Mouse (Mus musculus): ENCODE results near the gene Nlgn2. TPM values are rescaled to one million over a fixed set of nuclear protein-coding genes. Genes with fewer than 3 reads are reported as not detected.

The Nlgn2 gene
- polyA plus RNA-seq, 1 experiment from 2014 or later, result 22.4 TPM

DNA sequence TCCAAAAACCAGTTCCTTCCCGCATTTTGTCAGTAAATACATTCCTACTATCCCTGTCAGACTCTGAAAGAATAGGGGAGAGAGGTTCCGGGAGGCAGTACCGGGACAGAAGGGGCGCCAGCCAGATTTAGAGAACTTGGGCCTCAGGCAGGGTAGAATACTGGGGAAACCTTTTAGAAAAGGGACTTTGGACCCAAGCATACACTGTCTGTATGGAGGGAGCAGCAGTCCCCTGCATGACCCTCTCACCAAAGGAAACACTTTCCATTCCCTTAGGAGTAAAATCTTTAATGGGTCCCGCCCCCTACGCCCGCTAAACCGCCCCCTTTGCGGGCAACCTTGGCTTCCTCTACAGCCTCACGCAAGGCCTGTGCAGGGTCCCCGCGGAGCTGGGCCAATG, 34.3 kb downstream of the Nlgn2 start:
- Histone ChIP-seq H3K27me3 (replicated peaks; ENCODE audit: control insufficient read depth, insufficient read depth, low read length) (peaks cover 18% of the 10 kb centered on the region), H3K9ac (ENCODE audit: low read depth, low read length) (peak overlapping the region; percentile 85), H3K4me3 (ENCODE audit: low read length) (peak overlapping the region; percentile 61), H3K4me1 (ENCODE audit: control insufficient read depth, insufficient read depth, low read depth, low read length) (peaks cover 50% of the 10 kb centered on the region), H3K27ac (ENCODE audit: low read depth, low read length) (peak overlapping the region; percentile 21), H3K4me2 (ENCODE audit: low read length) (peak overlapping the region; percentile 85), H3K36me3 (ENCODE audit: control insufficient read depth, insufficient read depth, low read length) (no peaks in the 10 kb centered on the region), H3K9me3 (ENCODE audit: control insufficient read depth, low read length) (no peaks in the 10 kb centered on the region)
- no peak for ATAC-seq
- 2% methylated on average over 12 of the region's 12 CpGs for WGBS

DNA sequence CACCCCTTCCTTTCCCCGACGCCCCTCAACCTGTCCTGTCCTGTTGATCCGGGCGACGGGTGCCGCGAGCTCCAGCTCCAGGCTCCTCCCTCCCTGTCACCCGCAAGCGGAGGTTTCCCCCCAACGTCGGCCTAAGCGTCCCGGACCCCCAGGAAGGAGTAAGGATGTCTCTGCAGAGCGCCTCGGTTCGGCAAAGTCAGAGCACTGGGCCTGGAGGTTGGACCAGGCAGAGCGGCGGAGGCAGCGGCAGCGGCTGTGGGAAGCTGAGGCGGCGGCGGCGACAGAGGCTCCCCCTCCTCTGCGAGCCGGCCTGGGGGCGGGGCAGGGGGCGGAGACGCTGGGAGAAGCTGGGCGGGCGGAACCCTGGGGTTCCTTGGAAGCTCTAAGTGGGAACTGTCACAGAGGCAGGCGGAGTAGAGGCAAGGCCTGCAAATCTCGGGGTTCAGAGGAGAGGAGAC, 34.9 kb downstream of the Nlgn2 start:
- under 1% methylated on average over 28 of the region's 33 CpGs for WGBS
- Histone ChIP-seq H3K4me3 (ENCODE audit: low read length) (peak overlapping the region; percentile 61), H3K27me3 (replicated peaks; ENCODE audit: control insufficient read depth, insufficient read depth, low read length) (peaks cover 18% of the 10 kb centered on the region), H3K27ac (ENCODE audit: low read depth, low read length) (peak overlapping the region; percentile 95), H3K36me3 (ENCODE audit: control insufficient read depth, insufficient read depth, low read length) (no peaks in the 10 kb centered on the region), H3K4me2 (ENCODE audit: low read length) (peak overlapping the region; percentile 85), H3K4me1 (ENCODE audit: control insufficient read depth, insufficient read depth, low read depth, low read length) (peaks cover 50% of the 10 kb centered on the region), H3K9ac (ENCODE audit: low read depth, low read length) (peak overlapping the region; percentile 85), H3K9me3 (ENCODE audit: control insufficient read depth, low read length) (no peaks in the 10 kb centered on the region)
- ATAC-seq, result peak; percentile 48

DNA sequence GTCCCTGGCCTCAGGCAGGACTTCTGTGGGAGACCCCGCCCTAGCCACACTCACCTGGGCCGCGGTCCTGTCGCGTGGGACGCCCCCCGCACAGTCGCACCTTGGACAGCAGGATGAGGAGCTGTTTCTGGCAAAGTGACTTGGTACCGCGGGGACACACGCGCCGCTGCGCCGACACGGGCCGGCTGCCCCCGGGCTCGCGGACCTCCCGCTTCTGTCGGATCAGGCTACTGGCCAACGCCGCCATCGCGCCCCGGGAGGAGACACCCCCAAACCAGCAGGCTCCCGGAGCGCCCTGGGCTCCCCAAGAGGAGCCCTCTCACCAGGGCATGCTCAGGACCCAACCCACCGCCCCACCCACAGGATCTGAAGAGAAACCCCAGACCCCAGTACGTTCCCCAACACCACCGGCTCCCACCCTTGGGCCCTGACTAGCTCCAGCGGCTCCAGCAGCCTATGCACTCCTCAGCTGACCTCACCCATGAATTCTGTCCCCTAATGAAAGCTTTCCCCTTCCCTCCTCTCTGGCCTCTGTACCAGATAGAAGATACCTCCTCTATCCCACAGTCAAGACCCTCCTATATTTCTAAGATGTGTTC, 36.1 kb downstream of the Nlgn2 start, which contains the start of gene Fgf11:
Gene Fgf11 (minus strand): TSS at position 479 of the 599 bp plus-strand sequence.
- no peaks in the 10 kb centered on the region for H3K36me3 ChIP-seq (ENCODE audit: control insufficient read depth, insufficient read depth, low read length)
- peak within 1 kb of the TSS; percentile 61 for H3K4me3 ChIP-seq (ENCODE audit: low read length)
- ATAC-seq, result no peak
- under 1% methylated on average over 33 of the region's 33 CpGs for WGBS
- H3K27ac ChIP-seq (ENCODE audit: low read depth, low read length), result peak within 1 kb of the TSS; percentile 95
- H3K27me3 ChIP-seq (replicated peaks; ENCODE audit: control insufficient read depth, insufficient read depth, low read length), result peaks cover 14% of the 10 kb centered on the region
- H3K4me2 ChIP-seq (ENCODE audit: low read length), result peak within 1 kb of the TSS; percentile 85
- H3K9ac ChIP-seq (ENCODE audit: low read depth, low read length), result peak within 1 kb of the TSS; percentile 85
- H3K9me3 ChIP-seq (ENCODE audit: control insufficient read depth, low read length), result no peaks in the 10 kb centered on the region
- H3K4me1 ChIP-seq (ENCODE audit: control insufficient read depth, insufficient read depth, low read depth, low read length), result peaks cover 50% of the 10 kb centered on the region

DNA sequence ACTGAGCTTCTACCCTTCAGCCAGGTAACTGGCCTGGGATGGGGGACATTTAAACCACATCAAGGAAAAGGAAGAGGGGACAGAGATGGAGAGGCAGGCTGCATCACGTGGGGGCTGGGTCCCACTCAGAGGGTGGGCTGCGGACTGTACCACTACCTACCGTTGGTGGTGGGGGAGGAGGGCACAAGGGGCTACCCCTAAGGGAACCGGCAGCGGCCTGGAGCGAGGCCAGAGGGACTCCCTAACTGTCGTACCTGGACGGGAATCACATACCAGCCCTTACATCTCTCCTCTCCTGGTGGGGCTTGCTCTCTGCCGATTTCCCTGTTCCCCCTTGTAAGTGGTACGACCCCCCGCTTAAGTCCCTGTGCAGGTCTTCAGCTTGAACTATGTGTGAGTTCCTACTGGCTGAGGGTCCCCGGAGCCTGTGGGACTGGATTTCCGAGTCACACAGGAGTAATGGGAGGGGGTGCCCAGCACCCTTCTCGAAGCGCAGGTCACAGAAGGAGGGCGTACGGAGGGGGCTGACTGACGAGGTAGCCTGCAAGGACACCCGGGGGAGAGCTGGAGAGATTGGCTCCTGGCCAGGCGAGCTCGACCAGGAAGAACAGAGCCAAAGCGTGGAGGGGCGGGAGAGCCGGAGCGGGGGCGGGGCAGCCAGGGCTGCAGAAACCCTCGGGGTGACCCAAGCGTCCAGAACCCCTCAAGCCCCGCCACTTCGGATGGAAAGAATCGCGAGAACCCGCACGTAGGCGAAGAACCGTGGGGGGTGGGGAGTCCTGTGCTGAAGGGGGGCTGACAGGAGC, 37.0 kb downstream of the Nlgn2 start:
- Histone ChIP-seq H3K9ac (ENCODE audit: low read depth, low read length) (peak overlapping the region; percentile 85), H3K27ac (ENCODE audit: low read depth, low read length) (peak overlapping the region; percentile 95), H3K27me3 (replicated peaks; ENCODE audit: control insufficient read depth, insufficient read depth, low read length) (peaks cover 7% of the 10 kb centered on the region), H3K4me3 (ENCODE audit: low read length) (peak overlapping the region; percentile 61), H3K36me3 (ENCODE audit: control insufficient read depth, insufficient read depth, low read length) (no peaks in the 10 kb centered on the region), H3K9me3 (ENCODE audit: control insufficient read depth, low read length) (no peaks in the 10 kb centered on the region), H3K4me1 (ENCODE audit: control insufficient read depth, insufficient read depth, low read depth, low read length) (peaks cover 52% of the 10 kb centered on the region), H3K4me2 (ENCODE audit: low read length) (peak overlapping the region; percentile 85)
- ATAC-seq, result peak; percentile 81
- WGBS, result 0% methylated on average over 34 of the region's 36 CpGs

DNA sequence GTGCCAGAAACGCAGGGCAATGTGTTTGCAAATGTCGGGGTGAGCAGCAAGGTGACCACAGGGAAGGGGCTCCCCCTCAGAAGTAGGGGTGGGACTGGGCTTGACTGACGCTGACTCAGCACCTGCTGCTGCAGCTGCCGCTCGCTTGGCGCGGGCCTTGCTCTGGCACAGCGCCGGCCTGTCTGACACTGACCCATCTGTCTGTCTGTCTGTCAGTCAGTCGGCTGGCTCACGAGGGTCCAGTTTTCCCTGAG, 37.5 kb downstream of the Nlgn2 start:
- H3K4me1 ChIP-seq (ENCODE audit: control insufficient read depth, insufficient read depth, low read depth, low read length), result peaks cover 54% of the 10 kb centered on the region
- H3K4me2 ChIP-seq (ENCODE audit: low read length), result peak overlapping the region; percentile 85
- H3K27ac ChIP-seq (ENCODE audit: low read depth, low read length), result peak overlapping the region; percentile 95
- H3K27me3 ChIP-seq (replicated peaks; ENCODE audit: control insufficient read depth, insufficient read depth, low read length), result peaks cover 7% of the 10 kb centered on the region
- no peaks in the 10 kb centered on the region for H3K36me3 ChIP-seq (ENCODE audit: control insufficient read depth, insufficient read depth, low read length)
- H3K4me3 ChIP-seq (ENCODE audit: low read length), result peak overlapping the region; percentile 61
- H3K9me3 ChIP-seq (ENCODE audit: control insufficient read depth, low read length), result no peaks in the 10 kb centered on the region
- peak; percentile 1; the same call in 1 of the 2 replicates for ATAC-seq
- under 1% methylated on average over 11 of the region's 11 CpGs for WGBS
- peak overlapping the region; percentile 85 for H3K9ac ChIP-seq (ENCODE audit: low read depth, low read length)

DNA sequence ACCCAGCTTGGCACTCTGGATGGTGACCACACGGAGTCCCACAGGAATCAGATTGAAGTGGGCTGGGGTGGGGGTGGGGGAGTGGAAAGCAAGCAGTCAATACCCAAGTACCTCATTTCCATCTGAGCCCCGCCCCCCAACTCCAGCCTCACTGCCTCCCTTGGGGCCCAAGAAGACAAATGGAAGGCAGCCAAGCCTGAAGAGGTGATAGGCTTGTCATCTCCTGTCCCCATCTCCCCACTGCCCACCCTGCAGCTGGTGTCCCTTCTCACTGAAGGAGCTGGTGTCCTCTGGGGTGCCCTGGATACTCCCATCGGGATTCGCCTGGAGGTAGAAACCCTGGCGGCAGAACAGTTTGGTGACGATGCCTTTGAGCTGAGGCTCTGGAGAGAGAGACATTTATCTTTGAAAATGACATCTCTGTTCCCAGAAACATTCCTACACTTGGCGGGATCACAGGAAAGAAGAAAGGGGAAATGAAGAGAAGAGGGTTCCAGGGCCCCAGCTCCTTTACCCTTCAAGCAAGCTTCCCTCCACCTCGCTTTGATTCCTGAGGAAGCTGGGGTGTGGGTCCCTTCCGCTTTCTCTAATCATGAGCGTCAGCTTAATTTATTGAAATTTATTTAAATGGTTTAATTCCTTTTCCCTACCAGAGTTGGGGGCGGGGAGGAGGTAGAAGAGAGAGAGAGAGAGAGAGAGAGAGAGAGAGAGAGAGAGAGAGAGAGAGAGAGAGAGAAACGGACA, 38.0 kb downstream of the Nlgn2 start:
- Histone ChIP-seq H3K27ac (ENCODE audit: low read depth, low read length) (peak overlapping the region; percentile 95), H3K9ac (ENCODE audit: low read depth, low read length) (peak overlapping the region; percentile 85), H3K4me2 (ENCODE audit: low read length) (peak overlapping the region; percentile 85), H3K36me3 (ENCODE audit: control insufficient read depth, insufficient read depth, low read length) (no peaks in the 10 kb centered on the region), H3K4me3 (ENCODE audit: low read length) (peak overlapping the region; percentile 61), H3K4me1 (ENCODE audit: control insufficient read depth, insufficient read depth, low read depth, low read length) (peaks cover 49% of the 10 kb centered on the region), H3K27me3 (replicated peaks; ENCODE audit: control insufficient read depth, insufficient read depth, low read length) (peaks cover 2% of the 10 kb centered on the region), H3K9me3 (ENCODE audit: control insufficient read depth, low read length) (no peaks in the 10 kb centered on the region)
- no peak for ATAC-seq
- WGBS, result 16% methylated on average over 12 of the region's 12 CpGs

DNA sequence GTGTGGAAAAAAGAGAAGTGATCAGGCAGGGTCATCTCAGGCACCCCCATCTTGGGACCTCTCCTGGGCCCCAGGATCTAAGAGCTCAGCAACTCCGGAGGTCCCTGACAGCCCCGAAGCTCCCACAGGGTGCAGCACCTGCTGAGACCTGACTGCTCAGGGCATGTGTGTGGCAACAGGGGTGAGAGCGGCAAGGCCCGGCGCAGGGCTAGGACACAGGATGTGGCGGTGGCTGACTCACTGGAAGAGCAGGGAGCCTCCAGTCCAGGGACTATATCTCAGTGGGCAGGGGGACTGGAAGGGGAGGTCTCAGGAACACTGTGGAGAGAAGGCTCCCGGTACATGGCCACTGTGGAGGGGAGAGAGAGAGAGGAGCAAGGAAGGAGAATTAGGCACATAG, 39.7 kb downstream of the Nlgn2 start:
- H3K9me3 ChIP-seq (ENCODE audit: control insufficient read depth, low read length), result no peaks in the 10 kb centered on the region
- no peak overlapping the region for H3K9ac ChIP-seq (ENCODE audit: low read depth, low read length)
- no peak overlapping the region for H3K27ac ChIP-seq (ENCODE audit: low read depth, low read length)
- H3K4me1 ChIP-seq (ENCODE audit: control insufficient read depth, insufficient read depth, low read depth, low read length), result peaks cover 35% of the 10 kb centered on the region
- H3K4me2 ChIP-seq (ENCODE audit: low read length), result no peak overlapping the region
- no peaks in the 10 kb centered on the region for H3K36me3 ChIP-seq (ENCODE audit: control insufficient read depth, insufficient read depth, low read length)
- 88% methylated on average over 7 of the region's 7 CpGs for WGBS
- no peak for ATAC-seq
- peaks cover 4% of the 10 kb centered on the region for H3K27me3 ChIP-seq (replicated peaks; ENCODE audit: control insufficient read depth, insufficient read depth, low read length)
- no peak overlapping the region for H3K4me3 ChIP-seq (ENCODE audit: low read length)

DNA sequence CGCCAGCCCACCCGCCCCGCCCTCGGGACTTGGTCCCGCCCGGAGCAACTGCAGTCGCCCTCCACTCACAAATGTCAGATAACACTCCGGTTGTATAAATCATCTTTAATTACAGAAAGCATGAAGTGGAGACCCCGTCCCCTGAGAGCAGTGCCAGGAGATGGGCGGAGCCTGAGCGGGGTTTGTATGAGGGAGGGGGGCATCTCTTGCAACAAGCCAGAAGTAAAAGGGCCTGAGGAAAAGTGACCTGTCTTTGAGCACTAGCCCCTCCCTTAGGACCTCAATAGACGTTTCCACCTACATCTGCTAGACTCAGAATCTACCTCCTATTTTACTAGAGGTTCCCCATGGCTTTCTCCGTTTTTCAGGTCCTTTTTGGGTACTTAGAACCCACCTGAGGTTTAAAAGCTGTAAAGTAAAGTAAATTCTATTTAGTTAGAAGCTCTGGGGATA, 41.6 kb downstream of the Nlgn2 start:
- no peaks in the 10 kb centered on the region for H3K36me3 ChIP-seq (ENCODE audit: control insufficient read depth, insufficient read depth, low read length)
- H3K4me3 ChIP-seq (ENCODE audit: low read length), result peak overlapping the region; percentile 51
- no peak overlapping the region for H3K27ac ChIP-seq (ENCODE audit: low read depth, low read length)
- H3K4me2 ChIP-seq (ENCODE audit: low read length), result peak overlapping the region; percentile 90
- H3K9ac ChIP-seq (ENCODE audit: low read depth, low read length), result peak overlapping the region; percentile 60
- peaks cover 4% of the 10 kb centered on the region for H3K27me3 ChIP-seq (replicated peaks; ENCODE audit: control insufficient read depth, insufficient read depth, low read length)
- no peak for ATAC-seq
- peaks cover 19% of the 10 kb centered on the region for H3K4me1 ChIP-seq (ENCODE audit: control insufficient read depth, insufficient read depth, low read depth, low read length)
- 3% methylated on average over 13 of the region's 13 CpGs for WGBS
- no peaks in the 10 kb centered on the region for H3K9me3 ChIP-seq (ENCODE audit: control insufficient read depth, low read length)
